Mouse (Mus musculus) adrenal gland, postnatal 25 days (tissue): Measurements from ENCODE around the gene Galnt7. TPM values are rescaled to one million over a fixed set of nuclear protein-coding genes. Genes with fewer than 3 reads are reported as not detected.

Experiments used
- DNase-seq: peaks from one replicate; pipeline ENCODE4 v3.0.0; 2021; ENCODE audit warnings: mixed read lengths
- total RNA-seq: library from RNA; stranded (reverse); gene quantifications from 2 replicates; pipeline ENCODE4 v1.2.3, GENCODE M21; 2021

Gene Galnt7
- total RNA-seq, 1 experiment from 2014 or later = 17.2 TPM

DNA sequence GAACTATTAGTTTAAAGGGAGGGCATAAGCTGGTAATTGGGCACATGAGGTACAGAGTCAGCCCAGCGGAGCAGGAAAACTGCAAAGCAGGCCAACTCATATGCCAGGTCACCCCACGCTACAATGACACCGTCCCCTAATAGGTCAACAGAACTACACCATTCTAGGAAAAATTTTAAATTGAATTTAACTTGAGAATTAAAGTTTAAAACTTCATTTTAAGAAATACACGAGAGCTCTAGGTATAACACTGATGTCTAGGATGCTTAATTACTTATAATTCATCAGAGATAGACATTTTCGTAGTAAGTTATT, 67.7 kb downstream of the Galnt7 start:
- no peak for DNase-seq

- peak; percentile 45 for DNase-seq
Observed at GRCm38 (mm10) chr8:57584416-57585127, 68.3 kb downstream of the Galnt7 start.

GRCm38 (mm10) chr8:57579845-57580244, 73.0 kb downstream of the Galnt7 start:
- no peak for DNase-seq

DNA sequence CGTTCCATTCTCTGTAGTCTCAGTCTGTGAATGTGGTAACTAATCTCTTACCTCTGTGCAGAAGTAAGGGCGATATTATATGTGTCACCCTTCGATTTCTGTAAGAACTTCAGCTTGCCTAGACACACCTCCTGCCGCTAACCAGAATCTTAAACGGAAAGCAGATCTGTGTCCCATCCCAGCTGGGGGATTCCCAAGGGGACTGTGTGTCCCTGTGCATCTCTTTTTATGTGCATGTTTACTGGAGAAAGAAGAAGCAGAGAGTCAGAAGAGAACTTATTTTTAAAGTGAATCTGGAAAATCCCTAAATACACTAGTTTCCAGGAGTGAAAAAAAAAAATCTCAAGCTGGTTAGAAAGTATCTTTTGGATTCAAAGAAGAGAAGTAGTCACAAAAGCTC, 75.5 kb downstream of the Galnt7 start:
- no peak for DNase-seq

- DNase-seq = peak; percentile 59
Observed at GRCm38 (mm10) chr8:57576238-57576637, 76.6 kb downstream of the Galnt7 start.

GRCm38 (mm10) chr8:57575336-57575735, 77.5 kb downstream of the Galnt7 start:
- DNase-seq = no peak

DNA sequence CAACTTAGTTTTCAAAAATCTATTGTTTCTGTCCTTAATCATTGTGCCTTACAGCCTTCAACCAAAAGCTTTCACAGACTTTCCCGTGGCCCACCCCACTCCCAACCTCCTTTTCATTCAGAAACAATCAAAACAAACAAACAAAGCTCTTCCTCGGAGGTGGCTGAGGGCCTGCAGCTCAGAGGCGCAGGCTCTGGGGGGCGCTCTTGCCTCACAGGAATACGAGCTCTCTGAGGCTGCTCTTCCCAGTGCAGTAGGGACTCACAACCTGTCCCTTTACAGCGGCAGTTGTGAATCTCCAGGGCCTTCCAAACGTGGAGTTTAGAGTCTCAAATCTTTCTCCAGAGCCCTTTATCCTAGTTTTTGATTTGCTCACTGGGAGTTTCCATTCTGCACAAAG, 78.4 kb downstream of the Galnt7 start:
- DNase-seq = peak; percentile 81

DNA sequence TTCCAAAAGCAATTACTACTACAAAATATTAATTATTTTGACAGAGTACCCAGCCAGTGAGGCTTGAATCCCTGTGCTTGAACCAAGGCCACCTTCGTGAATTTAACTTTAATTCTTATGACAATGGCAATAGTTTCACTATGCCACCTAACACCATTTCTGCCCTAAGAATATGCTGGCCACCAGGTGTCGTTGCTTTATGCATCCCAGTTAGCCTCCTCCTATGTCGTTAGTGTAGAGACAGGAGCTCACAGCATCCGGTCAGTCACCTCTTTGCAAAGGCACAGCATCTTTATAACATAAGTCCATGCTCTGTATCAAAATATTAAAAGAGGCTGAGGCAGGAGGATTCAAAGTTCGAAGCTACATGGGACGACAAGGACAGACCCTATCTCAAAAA, 79.0 kb downstream of the Galnt7 start:
- DNase-seq = no peak

GRCm38 (mm10) chr8:57569886-57570285, 82.9 kb downstream of the Galnt7 start:
- no peak for DNase-seq

- peak; percentile 13 for DNase-seq
Observed at GRCm38 (mm10) chr8:57569400-57569795, 83.4 kb downstream of the Galnt7 start.

DNA sequence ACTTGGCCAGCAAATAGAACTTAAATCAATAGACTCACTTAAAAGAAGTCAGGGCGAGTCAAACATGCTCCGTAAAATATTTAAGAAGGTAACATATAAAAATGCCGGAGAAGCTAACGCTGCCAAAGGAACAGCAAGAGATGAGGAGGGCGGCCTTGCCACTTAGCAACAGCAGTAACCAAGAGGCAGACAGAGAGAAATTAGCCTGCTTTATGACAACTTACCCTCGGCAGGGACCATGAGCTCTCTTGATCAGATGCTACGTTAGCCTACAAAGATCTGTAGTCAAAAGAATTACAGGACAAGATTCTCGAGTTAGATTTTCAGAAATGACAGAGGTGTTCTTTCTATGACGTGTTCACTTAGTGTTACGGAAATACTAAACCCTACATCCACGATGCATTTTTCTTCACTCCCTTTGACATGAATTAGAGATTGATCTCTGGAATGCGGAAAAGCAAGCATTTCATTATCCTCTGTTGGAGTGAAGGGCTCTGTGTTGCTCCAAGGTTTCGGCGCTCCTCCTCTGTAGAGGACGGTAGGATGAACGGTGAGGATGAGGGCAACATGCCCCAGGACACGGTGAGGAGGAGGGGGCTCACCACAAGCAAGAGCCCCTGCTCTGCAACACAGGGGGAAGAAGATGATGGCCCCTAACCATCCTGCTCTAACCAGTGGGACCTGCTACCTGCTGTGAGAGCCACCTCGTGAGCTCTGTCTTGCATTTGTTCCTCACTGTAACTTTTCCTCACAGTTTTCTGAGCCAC, 84.0 kb downstream of the Galnt7 start:
- no peak for DNase-seq

- DNase-seq = no peak
Observed at GRCm38 (mm10) chr8:57567998-57568397, 84.8 kb downstream of the Galnt7 start.

GRCm38 (mm10) chr8:57565039-57565438, 87.8 kb downstream of the Galnt7 start:
- no peak for DNase-seq

GRCm38 (mm10) chr8:57563726-57564125, 89.1 kb downstream of the Galnt7 start:
- no peak for DNase-seq

DNA sequence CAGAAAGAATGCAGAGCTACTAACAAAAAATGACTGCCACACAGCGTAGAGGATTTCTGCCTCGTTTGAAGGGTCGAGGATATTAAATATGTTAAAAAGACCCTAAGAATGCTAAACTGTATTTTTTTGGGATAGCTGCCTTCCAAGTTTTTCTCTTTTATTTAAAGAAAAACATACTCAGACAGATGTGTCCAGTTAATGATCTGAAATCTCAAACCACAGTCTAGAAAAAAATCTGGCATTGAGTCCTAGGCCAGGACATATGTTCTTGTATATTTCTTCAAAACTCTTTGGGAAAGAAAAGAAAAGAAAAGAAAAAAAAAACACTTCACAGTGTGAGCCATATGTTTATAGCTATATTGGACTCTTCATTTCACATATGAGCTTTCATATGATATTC, 90.1 kb downstream of the Galnt7 start:
- no peak for DNase-seq

DNA sequence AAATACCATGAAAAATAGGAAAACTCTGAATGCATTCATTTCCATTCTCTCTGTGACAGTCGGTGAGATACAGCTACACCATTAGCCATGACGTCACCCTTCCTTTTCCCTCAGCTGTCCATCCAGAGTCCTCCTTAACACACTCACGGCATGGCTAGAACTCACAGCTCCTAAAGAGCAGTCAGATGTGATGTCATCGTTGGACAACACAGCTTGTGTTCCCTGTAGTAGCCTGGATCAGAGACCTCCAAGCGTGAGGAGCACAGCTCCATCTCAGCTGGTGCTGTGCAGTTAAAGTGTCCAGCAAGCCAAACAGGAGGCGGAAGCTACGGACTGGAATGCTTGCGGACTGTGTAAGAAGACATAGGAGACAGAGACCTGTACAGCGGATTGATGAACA, 91.9 kb downstream of the Galnt7 start:
- no peak for DNase-seq

GRCm38 (mm10) chr8:57552102-57553032, 100.5 kb downstream of the Galnt7 start:
- DNase-seq = no peak

DNA sequence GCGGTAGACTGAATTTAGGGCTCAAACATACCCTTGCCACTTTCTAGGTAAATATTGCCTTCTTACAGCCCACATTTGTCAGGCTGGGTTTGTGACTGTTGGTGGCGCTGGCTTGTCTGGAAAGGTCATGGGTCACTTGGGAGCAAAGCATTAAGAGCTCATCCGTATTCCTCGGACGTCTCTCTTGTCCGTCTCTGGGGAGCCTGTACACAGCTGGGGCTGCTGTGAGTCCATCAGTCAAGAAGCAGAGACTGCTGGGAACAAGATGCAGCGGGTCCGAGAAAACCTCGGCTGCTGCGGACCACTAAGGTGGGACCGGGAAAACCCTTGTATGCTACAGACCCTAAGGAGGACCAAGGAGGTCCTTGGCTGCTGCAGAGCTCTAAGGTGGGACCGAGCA, 105.3 kb downstream of the Galnt7 start:
- DNase-seq = no peak

- no peak for DNase-seq
Observed at GRCm38 (mm10) chr8:57546834-57547233, 106.0 kb downstream of the Galnt7 start.

DNA sequence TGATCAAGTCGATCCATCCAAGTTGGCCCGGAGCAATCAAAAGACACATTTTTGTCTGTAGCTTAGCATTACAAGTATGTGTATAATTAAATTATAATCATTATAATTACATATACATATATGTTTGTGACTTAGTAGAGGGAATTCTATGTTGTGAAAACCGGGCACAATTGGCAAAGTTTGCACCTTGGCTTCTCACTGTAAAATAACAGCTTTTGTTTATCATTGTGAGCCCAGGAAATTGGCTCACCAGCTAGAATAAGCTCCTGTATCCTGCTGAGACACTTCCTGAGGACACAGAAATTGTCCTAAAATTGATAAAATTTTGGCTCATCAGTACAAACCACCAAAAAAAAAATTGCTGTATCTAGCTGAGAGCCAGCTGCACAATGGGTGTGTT, 106.4 kb downstream of the Galnt7 start:
- no peak for DNase-seq

DNA sequence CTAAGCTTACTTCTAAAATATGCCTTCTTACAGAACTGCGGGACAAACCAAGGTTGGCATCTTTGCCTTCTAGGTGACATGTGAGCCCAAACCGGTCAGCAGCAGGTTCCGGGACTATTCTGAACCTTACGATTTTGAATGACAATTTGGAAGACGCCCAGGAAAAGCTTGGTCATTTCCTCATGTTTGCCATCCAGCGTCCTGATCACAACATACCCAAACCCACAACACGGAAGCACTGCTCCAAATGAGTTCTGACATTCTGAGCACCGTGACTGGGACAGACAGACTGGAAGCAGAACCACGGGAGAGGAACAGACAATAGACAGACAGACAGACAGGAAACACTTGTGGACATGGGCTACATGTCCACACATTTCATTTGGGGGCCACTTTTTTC, 111.4 kb downstream of the Galnt7 start:
- DNase-seq = no peak

DNA sequence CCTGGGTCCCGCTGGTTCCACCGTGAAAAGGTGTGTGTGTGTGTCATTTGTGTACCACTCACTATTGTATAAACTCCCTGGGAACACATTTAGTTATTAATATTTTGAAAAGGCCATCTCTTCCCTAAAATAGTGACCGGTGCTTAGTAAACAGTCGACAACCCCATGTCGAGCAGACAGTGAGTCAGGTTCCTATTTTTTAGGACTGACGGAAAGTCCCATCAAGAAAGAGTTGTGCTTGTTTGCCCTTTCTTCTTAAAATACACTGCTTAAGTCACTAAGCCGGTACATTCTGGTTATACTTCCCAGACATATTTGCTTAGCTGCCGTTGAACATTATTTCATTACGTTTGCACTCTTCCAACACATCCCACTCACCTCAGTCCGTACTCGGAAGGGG, 111.9 kb downstream of the Galnt7 start:
- no peak for DNase-seq
